Mouse (Mus musculus) adrenal gland, postnatal 36 days (tissue): ENCODE results near the gene Dph2. TPM values are rescaled to one million over a fixed set of nuclear protein-coding genes. Genes with fewer than 3 reads are reported as not detected.

Source experiments
- DNase-seq, 2 experiments: peaks; one replicate each; pipeline ENCODE4 v3.0.0; 2021; ENCODE audit warnings: mixed read lengths in 1 of 2
- long read RNA-seq, 2 experiments: library from polyadenylated mRNA; stranded (forward); transcript quantifications; one replicate each; pipeline ENCODE4 v2.0.0; 2021; ENCODE audit warnings: borderline sequencing depth in 2 of 2
- total RNA-seq, 2 experiments: library from RNA; stranded (reverse); gene quantifications; 2 replicates each; pipeline ENCODE4 v1.2.3; 2021

The Dph2 gene
- total RNA-seq: 1 to 10 TPM; 9.2 to 9.4 TPM
- long read RNA-seq, experiment 1, transcript Dph2-201 (6 exons, 2,555 nt): major isoform, 7 of 9 reads
- long read RNA-seq, experiment 1, partial matches to known transcripts: 0 of 9 reads
- long read RNA-seq, experiment 1, other reads (novel, unspliced or antisense): 2 of 9 reads
- long read RNA-seq, experiment 2, transcript Dph2-201 (6 exons, 2,555 nt): major isoform, 9 of 10 reads
- long read RNA-seq, experiment 2, partial matches to known transcripts: 0 of 10 reads
- long read RNA-seq, experiment 2, other reads (novel, unspliced or antisense): 1 of 10 reads

GRCm38 (mm10) chr4:117891738-117892161 lies at the start of gene Dph2:
Dph2 (minus strand) TSS chr4:117892032.
- DNase-seq: peak; percentile 86 to 88

- DNase-seq: no peak
Measured at GRCm38 (mm10) chr4:117936964-117937363, 45.1 kb upstream of the Dph2 start.

- DNase-seq: no peak
Measured at GRCm38 (mm10) chr4:117934081-117934480, 42.2 kb upstream of the Dph2 start.

- DNase-seq: no peak
Measured at GRCm38 (mm10) chr4:117933248-117933647, 41.4 kb upstream of the Dph2 start.

- DNase-seq: peak; percentile 20 to 46
Measured at GRCm38 (mm10) chr4:117929391-117929881, 37.6 kb upstream of the Dph2 start, which contains the start of gene Artn. Artn (minus strand) TSS chr4:117929763.

- peak; percentile 65 to 77 for DNase-seq
Measured at GRCm38 (mm10) chr4:117928699-117929241, 36.9 kb upstream of the Dph2 start.

GRCm38 (mm10) chr4:117928234-117928633 lies 36.4 kb upstream of the Dph2 start:
- DNase-seq: no peak

GRCm38 (mm10) chr4:117926545-117927482 lies 35.0 kb upstream of the Dph2 start:
- DNase-seq: peak; percentile 36 to 58

- no peak for DNase-seq
Measured at GRCm38 (mm10) chr4:117924916-117925315, 33.1 kb upstream of the Dph2 start.

- DNase-seq: no peak
Measured at GRCm38 (mm10) chr4:117923450-117923849, 31.6 kb upstream of the Dph2 start.

GRCm38 (mm10) chr4:117921358-117921757 lies 29.5 kb upstream of the Dph2 start:
- no peak for DNase-seq

- no peak for DNase-seq
Measured at GRCm38 (mm10) chr4:117918762-117919161, 26.9 kb upstream of the Dph2 start.

- no peak for DNase-seq
Measured at GRCm38 (mm10) chr4:117918261-117918660, 26.4 kb upstream of the Dph2 start.

- no peak for DNase-seq
Measured at GRCm38 (mm10) chr4:117917847-117918246, 26.0 kb upstream of the Dph2 start.

- DNase-seq: no peak
Measured at GRCm38 (mm10) chr4:117917402-117917801, 25.6 kb upstream of the Dph2 start.

- no peak for DNase-seq
Measured at GRCm38 (mm10) chr4:117916386-117916785, 24.6 kb upstream of the Dph2 start.

GRCm38 (mm10) chr4:117915489-117916105 lies 23.8 kb upstream of the Dph2 start:
- peak; percentile 16 to 17 for DNase-seq

- peak; percentile 94 to 95 for DNase-seq
Measured at GRCm38 (mm10) chr4:117914591-117915442, 23.0 kb upstream of the Dph2 start, which contains the start of gene Ipo13. Ipo13 (minus strand) TSS chr4:117914999.

- DNase-seq: no peak
Measured at GRCm38 (mm10) chr4:117914031-117914430, 22.2 kb upstream of the Dph2 start.

- DNase-seq: peak in 1 of 2 experiments; percentile 28
Measured at GRCm38 (mm10) chr4:117913421-117913820, 21.6 kb upstream of the Dph2 start.
